ENCODE assay signal across 9 mouse cellular contexts in the genomic region with DNA sequence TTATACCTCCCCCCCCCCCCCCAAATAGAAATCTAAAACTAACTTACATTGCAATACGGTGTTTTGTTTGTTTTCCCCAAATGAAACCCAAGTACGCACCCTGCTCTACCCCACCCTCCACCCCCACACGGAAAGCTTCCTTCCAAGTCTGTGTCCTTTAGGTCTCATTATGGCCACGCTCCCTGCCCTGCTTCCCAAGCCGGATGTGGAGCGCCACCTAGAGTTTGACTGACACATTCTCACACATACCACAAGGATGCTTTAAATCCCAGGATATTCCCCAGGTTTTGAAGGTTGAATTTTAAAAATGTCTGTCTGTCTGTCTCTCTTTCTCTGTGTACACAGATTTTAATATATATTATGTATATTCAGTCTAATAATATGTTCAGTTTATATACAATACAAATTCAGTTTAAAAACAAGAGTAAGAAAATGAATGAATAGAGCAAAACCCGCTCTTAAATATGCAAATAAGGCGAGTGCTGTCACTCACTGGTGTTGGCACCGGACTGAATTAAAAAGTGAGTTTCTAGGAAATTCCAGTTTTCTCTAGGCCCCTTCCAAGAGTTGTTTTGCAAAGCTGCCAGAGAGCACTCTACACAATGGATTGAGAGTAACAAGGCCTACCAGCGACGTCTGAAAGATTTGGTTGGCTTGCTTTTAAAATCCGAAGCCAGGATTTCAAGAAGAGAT.
A peak's percentile ranks its signal among the peaks of the same experiment; 100 is the strongest.
DNase-seq lines count a peak whose midpoint lies in the region; ATAC-seq lines count a peak whose summit lies in the region.
"Had no signal": no experiment of that assay in that cellular context is flagged by ENCODE, and none has a peak within 500 bp of the region (broad histone marks: within the 10 kb centered on the region; RNA-seq: fewer than 3 reads in every experiment).

No protein-coding gene starts in this region.

- intact Hi-C loops in heart, postnatal 14 days (cut with DNase I): loop anchor here (5.0 kb wide), 1 partner anchor 410 kb away; no protein-coding TSS in a partner anchor

- H3K9me3 ChIP-seq in neural tube, embryonic 15.5 days (replicated peaks): no peaks in the 10 kb centered on the region
- no peaks in the 10 kb centered on the region for H3K9me3 ChIP-seq in embryonic facial prominence, embryonic 11.5 days (replicated peaks; ENCODE audit: control insufficient read depth, low read length)
- H3K9me3 ChIP-seq: limb, embryonic 13.5 days had no signal

- H3K36me3 ChIP-seq in neural tube, embryonic 15.5 days: no peaks in the 10 kb centered on the region
- no peaks in the 10 kb centered on the region for H3K36me3 ChIP-seq in embryonic facial prominence, embryonic 11.5 days (replicated peaks; ENCODE audit: control insufficient read depth, insufficient read depth, low read depth, low read length)
- H3K36me3 ChIP-seq: limb, embryonic 13.5 days had no signal

- no peak overlapping the region for H3K4me2 ChIP-seq in neural tube, embryonic 15.5 days
- no peak overlapping the region for H3K4me2 ChIP-seq in embryonic facial prominence, embryonic 11.5 days (ENCODE audit: low read depth, low read length)
- H3K4me2 ChIP-seq: limb, embryonic 13.5 days had no signal

- no peak overlapping the region for H3K9ac ChIP-seq in neural tube, embryonic 15.5 days (replicated peaks)
- no peak overlapping the region for H3K9ac ChIP-seq in embryonic facial prominence, embryonic 11.5 days (replicated peaks; ENCODE audit: low read length)
- H3K9ac ChIP-seq: limb, embryonic 13.5 days had no signal

- H3K4me3 ChIP-seq in neural tube, embryonic 15.5 days (replicated peaks): no peak overlapping the region
- H3K4me3 ChIP-seq in embryonic facial prominence, embryonic 11.5 days (ENCODE audit: low read depth, low read length): no peak overlapping the region
- H3K4me3 ChIP-seq: limb, embryonic 13.5 days had no signal

- 68% methylated on average over 12 of the region's 12 CpGs for WGBS in neural tube, embryonic 15.5 days
- 57% methylated on average over 12 of the region's 12 CpGs for WGBS in embryonic facial prominence, embryonic 11.5 days

- no peaks in the 10 kb centered on the region for H3K27me3 ChIP-seq in neural tube, embryonic 15.5 days (replicated peaks)
- H3K27me3 ChIP-seq in embryonic facial prominence, embryonic 11.5 days (ENCODE audit: control insufficient read depth, insufficient read depth, low read length): no peaks in the 10 kb centered on the region
- H3K27me3 ChIP-seq: limb, embryonic 13.5 days had no signal

- H3K4me1 ChIP-seq in neural tube, embryonic 15.5 days: no peaks in the 10 kb centered on the region
- H3K4me1 ChIP-seq in embryonic facial prominence, embryonic 11.5 days (ENCODE audit: control insufficient read depth, insufficient read depth, low read length): no peaks in the 10 kb centered on the region

- peak; percentile 58 for DNase-seq in neural tube, embryonic 10.5 days (ENCODE audit: extremely low spot score, low spot score)
- DNase-seq in adrenal gland, adult 8-10 months: peak; percentile 53
- DNase-seq in embryonic facial prominence, embryonic 11.5 days (ENCODE audit: low spot score): peak; percentile 84
- DNase-seq in heart, postnatal 14 days: peak; percentile 65 to 72
- DNase-seq in left cerebral cortex, adult 18-20 months (ENCODE audit: low spot score in 2 of 2): peak; percentile 29 to 48
- peak; percentile 54 for DNase-seq in ovary, postnatal 36 days (ENCODE audit: low spot score)

- ATAC-seq in neural tube, embryonic 15.5 days (ENCODE audit: low FRiP score): no peak
- peak; percentile 56; the same call in 1 of the 2 replicates for ATAC-seq in embryonic facial prominence, embryonic 11.5 days (replicated peaks; ENCODE audit: insufficient number of reproducible peaks, low FRiP score, low TSS enrichment, low read depth)
- ATAC-seq in erythroblast, adult 5-6 weeks (replicated peaks; ENCODE audit: low FRiP score, poor library complexity, severe bottlenecking): no peak

- H3K27ac ChIP-seq in neural tube, embryonic 15.5 days (replicated peaks): no peak overlapping the region
- H3K27ac ChIP-seq in embryonic facial prominence, embryonic 11.5 days (replicated peaks; ENCODE audit: low read depth, low read length): no peak overlapping the region
- H3K27ac ChIP-seq: limb, embryonic 13.5 days had no signal
